Mouse (Mus musculus): ENCODE data around the gene S100a7a. TPM values are rescaled to one million over a fixed set of nuclear protein-coding genes. Genes with fewer than 3 reads are reported as not detected.

Gene S100a7a
- polyA plus RNA-seq, 2 experiments = not detected

DNA sequence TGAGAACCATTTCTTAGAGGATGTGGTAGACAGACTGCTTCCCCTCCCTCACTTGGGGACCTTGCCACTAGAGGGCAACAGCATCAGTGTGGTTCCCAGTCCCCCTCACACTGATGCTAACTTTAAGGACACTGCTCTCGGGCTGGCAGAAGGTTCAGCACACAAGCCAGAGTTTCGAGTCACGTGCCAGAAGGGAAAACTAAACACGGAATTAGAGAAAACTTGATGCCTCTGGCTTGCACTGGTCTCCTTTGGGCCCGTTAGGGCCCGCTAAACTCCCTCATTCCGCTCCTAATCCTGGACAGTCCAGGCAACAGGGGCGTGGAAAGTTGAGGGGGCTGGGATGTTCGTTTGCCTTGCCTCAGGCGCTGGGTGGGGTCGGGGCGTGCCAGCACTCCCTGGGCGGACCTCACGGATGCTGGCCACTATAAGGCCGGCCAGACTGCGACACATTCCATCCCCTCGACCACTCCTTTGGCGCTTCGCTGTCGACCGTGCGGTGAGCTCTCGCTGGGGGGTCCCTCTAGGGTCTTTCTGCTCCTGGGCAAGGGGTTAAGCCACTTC, 41.0 kb upstream of the S100a7a start, which contains the start of gene S100a6:
Gene S100a6 (plus strand): TSS at position 155 of the 564 bp plus-strand sequence.
- no peak within 1 kb of the TSS for H3K9ac ChIP-seq (replicated peaks)
- WGBS (ENCODE audit: insufficient replicate concordance) = 2% methylated on average over 23 of the region's 23 CpGs
- H3K9me3 ChIP-seq (ENCODE audit: control insufficient read depth, low read length) = no peaks in the 10 kb centered on the region
- H3K4me1 ChIP-seq (replicated peaks; ENCODE audit: control insufficient read depth in 2 of 2, insufficient read depth in 2 of 2, low read length in 1 of 2) = no peaks in the 10 kb centered on the region
- DNase-seq (ENCODE audit: low read depth in 3 of 3, low spot score in 3 of 3) = peak; percentile 12 to 23 (median 22)
- H3K27me3 ChIP-seq (ENCODE audit: control insufficient read depth, insufficient read depth, low read length) = no peaks in the 10 kb centered on the region
- H3K4me2 ChIP-seq (ENCODE audit: low read depth) = peak within 1 kb of the TSS; percentile 32
- H3K4me3 ChIP-seq (ENCODE audit: insufficient read depth in 1 of 2, low read depth in 2 of 2, low read length in 2 of 2) = no peak within 1 kb of the TSS
- no peaks in the 10 kb centered on the region for H3K36me3 ChIP-seq (replicated peaks; ENCODE audit: control insufficient read depth, insufficient read depth, low read depth)
- H3K27ac ChIP-seq = no peak within 1 kb of the TSS
- 0 out of 2 replicates have a peak, but pooled peaks have one; percentile 35 for ATAC-seq (ENCODE audit: insufficient read depth)
- no peak for TF ChIP-seq EP300 (IDR thresholded peaks at IDR 0.05; ENCODE audit: low read depth)
- TF ChIP-seq CTCF (IDR thresholded peaks at IDR 0.05; ENCODE audit: low read depth) = peak; percentile 71

DNA sequence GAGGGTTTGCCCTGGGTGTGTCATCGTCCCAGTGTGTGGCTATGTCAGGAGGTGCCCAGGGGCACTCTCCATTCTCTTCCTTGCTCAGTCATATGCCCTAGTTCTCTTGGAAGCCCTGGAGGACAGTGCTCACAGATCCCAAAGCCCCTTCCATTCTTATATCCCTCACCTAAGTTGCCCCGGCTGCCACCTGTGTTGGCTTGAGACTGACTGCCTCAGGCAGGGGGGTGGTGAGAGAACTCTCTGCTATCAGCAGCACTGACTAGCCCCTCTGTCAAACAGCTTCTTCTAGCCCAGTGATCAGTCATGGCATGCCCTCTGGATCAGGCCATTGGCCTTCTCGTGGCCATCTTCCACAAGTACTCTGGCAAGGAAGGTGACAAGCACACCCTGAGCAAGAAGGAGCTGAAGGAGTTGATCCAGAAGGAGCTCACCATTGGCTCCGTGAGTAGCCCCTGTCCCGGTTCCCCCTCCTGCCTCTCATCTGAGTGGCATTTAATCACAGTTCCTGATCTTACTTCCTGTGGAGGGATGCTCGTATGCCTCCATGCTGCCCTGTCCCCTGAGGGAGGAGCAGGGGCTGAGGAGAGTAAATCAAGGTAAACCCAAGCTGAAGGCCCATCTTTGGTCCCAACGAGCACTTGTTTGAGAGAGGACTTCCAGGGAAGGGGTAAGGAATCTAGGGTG, 40.2 kb upstream of the S100a7a start:
- Histone ChIP-seq H3K4me3 (ENCODE audit: insufficient read depth in 1 of 2, low read depth in 2 of 2, low read length in 2 of 2) (no peak overlapping the region), H3K9me3 (ENCODE audit: control insufficient read depth, low read length) (no peaks in the 10 kb centered on the region), H3K4me2 (ENCODE audit: low read depth) (no peak overlapping the region), H3K27ac (no peak overlapping the region), H3K27me3 (ENCODE audit: control insufficient read depth, insufficient read depth, low read length) (no peaks in the 10 kb centered on the region), H3K9ac (replicated peaks) (no peak overlapping the region), H3K36me3 (replicated peaks; ENCODE audit: control insufficient read depth, insufficient read depth, low read depth) (no peaks in the 10 kb centered on the region), H3K4me1 (replicated peaks; ENCODE audit: control insufficient read depth in 2 of 2, insufficient read depth in 2 of 2, low read length in 1 of 2) (no peaks in the 10 kb centered on the region)
- no peak for DNase-seq (ENCODE audit: low read depth in 3 of 3, low spot score in 3 of 3)
- TF ChIP-seq EP300 (IDR thresholded peaks at IDR 0.05; ENCODE audit: low read depth) (no peak), CTCF (IDR thresholded peaks at IDR 0.05; ENCODE audit: low read depth) (no peak)
- ATAC-seq (ENCODE audit: insufficient read depth) = no peak
- 28% methylated on average over 7 of the region's 7 CpGs for WGBS (ENCODE audit: insufficient replicate concordance)

DNA sequence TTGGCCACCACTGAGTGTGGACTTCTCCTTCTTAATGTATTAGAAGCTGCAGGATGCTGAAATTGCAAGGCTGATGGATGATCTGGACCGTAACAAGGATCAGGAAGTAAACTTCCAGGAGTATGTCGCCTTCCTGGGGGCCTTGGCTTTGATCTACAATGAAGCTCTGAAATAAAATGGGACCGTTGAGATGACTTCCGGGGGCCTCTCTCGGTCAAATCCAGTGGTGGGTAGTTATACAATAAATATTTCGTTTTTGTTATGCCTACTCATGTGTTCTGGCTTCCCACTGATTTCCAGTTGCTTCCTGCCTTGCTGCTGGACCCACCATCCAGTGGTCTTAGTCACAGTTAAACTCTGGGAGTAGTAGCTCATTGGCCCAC, 39.7 kb upstream of the S100a7a start:
- Histone ChIP-seq H3K27me3 (ENCODE audit: control insufficient read depth, insufficient read depth, low read length) (no peaks in the 10 kb centered on the region), H3K4me1 (replicated peaks; ENCODE audit: control insufficient read depth in 2 of 2, insufficient read depth in 2 of 2, low read length in 1 of 2) (no peaks in the 10 kb centered on the region), H3K4me2 (ENCODE audit: low read depth) (no peak overlapping the region), H3K36me3 (replicated peaks; ENCODE audit: control insufficient read depth, insufficient read depth, low read depth) (no peaks in the 10 kb centered on the region), H3K27ac (no peak overlapping the region), H3K9ac (replicated peaks) (no peak overlapping the region), H3K4me3 (ENCODE audit: insufficient read depth in 1 of 2, low read depth in 2 of 2, low read length in 2 of 2) (no peak overlapping the region), H3K9me3 (ENCODE audit: control insufficient read depth, low read length) (no peaks in the 10 kb centered on the region)
- WGBS (ENCODE audit: insufficient replicate concordance) = 56% methylated on average over 6 of the region's 6 CpGs
- ATAC-seq (ENCODE audit: insufficient read depth) = no peak
- no peak for DNase-seq (ENCODE audit: low read depth in 3 of 3, low spot score in 3 of 3)
- no peak for TF ChIP-seq EP300 (IDR thresholded peaks at IDR 0.05; ENCODE audit: low read depth)

DNA sequence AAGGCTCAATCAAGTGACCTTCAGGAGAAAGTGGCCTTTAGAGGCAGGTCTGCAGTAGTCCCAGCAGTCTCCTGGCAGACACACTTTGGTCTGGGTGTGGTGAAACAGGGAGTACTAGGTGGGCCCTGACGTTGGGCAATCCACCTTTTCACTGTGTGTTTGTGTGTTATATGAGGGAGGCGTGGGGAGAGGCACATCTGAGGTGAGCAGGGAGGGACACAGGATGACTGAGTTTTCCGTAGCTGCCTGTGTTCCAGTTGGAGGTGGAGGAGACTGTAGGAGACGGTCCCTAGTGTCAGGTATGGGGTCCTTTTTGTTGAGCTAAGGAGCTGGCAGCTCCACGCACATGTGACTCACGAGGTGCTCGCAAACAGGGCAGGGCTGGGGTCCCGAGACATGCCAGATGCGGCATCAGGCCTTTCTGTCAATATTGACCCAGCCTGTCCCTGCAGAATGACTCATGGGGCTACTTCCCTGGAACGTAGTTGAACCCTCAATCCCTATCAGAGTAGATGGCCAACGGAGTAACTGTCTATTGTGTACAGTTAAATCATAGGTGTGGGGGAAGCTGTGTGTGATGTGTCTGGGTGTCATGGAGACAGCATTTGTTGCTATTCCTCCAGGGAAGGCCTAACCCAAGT, 39.1 kb upstream of the S100a7a start:
- DNase-seq (ENCODE audit: low read depth in 3 of 3, low spot score in 3 of 3) (no peak), ATAC-seq (ENCODE audit: insufficient read depth) (no peak)
- Histone ChIP-seq H3K27me3 (ENCODE audit: control insufficient read depth, insufficient read depth, low read length) (no peaks in the 10 kb centered on the region), H3K36me3 (replicated peaks; ENCODE audit: control insufficient read depth, insufficient read depth, low read depth) (no peaks in the 10 kb centered on the region), H3K27ac (no peak overlapping the region), H3K4me2 (ENCODE audit: low read depth) (no peak overlapping the region), H3K4me3 (ENCODE audit: insufficient read depth in 1 of 2, low read depth in 2 of 2, low read length in 2 of 2) (no peak overlapping the region), H3K9ac (replicated peaks) (no peak overlapping the region), H3K4me1 (replicated peaks; ENCODE audit: control insufficient read depth in 2 of 2, insufficient read depth in 2 of 2, low read length in 1 of 2) (no peaks in the 10 kb centered on the region), H3K9me3 (ENCODE audit: control insufficient read depth, low read length) (no peaks in the 10 kb centered on the region)
- no peak for TF ChIP-seq EP300 (IDR thresholded peaks at IDR 0.05; ENCODE audit: low read depth)
- no peak for TF ChIP-seq CTCF (IDR thresholded peaks at IDR 0.05; ENCODE audit: low read depth)
- 57% methylated on average over 11 of the region's 11 CpGs for WGBS (ENCODE audit: insufficient replicate concordance)

DNA sequence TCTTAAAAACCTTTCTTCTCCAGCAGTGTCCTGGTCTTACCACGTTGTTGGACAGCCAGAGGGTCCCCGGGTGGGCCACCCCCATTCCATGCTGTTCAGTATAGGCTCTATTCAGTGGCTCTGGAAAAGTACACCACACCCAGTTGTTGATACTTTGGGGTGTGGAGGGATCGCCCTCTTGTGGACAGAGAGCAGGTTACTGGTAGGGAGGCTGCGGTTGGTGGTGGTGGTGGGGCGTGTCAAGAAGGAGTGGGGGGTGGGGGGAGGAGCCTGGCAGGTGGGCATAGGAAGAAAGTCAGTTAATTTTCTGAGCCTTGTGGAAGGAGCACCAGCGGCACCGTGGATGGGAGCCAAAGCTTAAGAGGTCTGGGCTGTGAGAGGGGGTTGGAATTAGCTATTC, 38.4 kb upstream of the S100a7a start:
- no peak overlapping the region for H3K4me2 ChIP-seq (ENCODE audit: low read depth)
- TF ChIP-seq EP300 (IDR thresholded peaks at IDR 0.05; ENCODE audit: low read depth) (no peak), CTCF (IDR thresholded peaks at IDR 0.05; ENCODE audit: low read depth) (peak; percentile 75)
- no peaks in the 10 kb centered on the region for H3K9me3 ChIP-seq (ENCODE audit: control insufficient read depth, low read length)
- H3K4me1 ChIP-seq (replicated peaks; ENCODE audit: control insufficient read depth in 2 of 2, insufficient read depth in 2 of 2, low read length in 1 of 2) = no peaks in the 10 kb centered on the region
- H3K27ac ChIP-seq = no peak overlapping the region
- no peaks in the 10 kb centered on the region for H3K36me3 ChIP-seq (replicated peaks; ENCODE audit: control insufficient read depth, insufficient read depth, low read depth)
- no peak overlapping the region for H3K9ac ChIP-seq (replicated peaks)
- WGBS (ENCODE audit: insufficient replicate concordance) = 5% methylated on average over 7 of the region's 7 CpGs
- H3K27me3 ChIP-seq (ENCODE audit: control insufficient read depth, insufficient read depth, low read length) = no peaks in the 10 kb centered on the region
- ATAC-seq (ENCODE audit: insufficient read depth) (no peak), DNase-seq (ENCODE audit: low read depth in 3 of 3, low spot score in 3 of 3) (peak; percentile 10 to 31 (median 25))
- no peak overlapping the region for H3K4me3 ChIP-seq (ENCODE audit: insufficient read depth in 1 of 2, low read depth in 2 of 2, low read length in 2 of 2)
